ENCODE assay signal across 9 mouse cellular contexts in the genomic region with DNA sequence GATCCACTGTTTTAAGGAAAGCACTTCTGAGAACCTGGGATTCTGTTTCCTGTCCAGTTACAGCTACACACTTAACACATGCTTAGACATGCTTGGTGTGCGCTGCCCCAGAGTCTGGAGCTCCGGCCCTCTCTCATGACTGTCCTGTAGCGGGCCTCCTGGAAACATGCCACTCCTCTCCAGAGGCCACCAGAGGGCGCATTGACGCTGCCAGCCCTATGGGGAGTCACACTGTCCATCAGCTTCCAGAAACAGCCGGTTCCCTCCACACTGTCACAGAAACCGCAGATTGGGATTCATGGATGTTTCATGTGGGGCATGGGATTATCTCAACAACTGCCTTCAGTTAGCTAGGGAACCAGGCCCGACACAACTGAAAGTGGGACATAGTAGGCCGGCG. TPM values are rescaled to one million over a fixed set of nuclear protein-coding genes. Genes with fewer than 3 reads are reported as not detected.
DNase-seq lines count a peak whose midpoint lies in the region; ATAC-seq and TF ChIP-seq lines count a peak whose summit lies in the region.
"Had no signal": no experiment of that assay in that cellular context is flagged by ENCODE, and none has a peak within 500 bp of the region (broad histone marks: within the 10 kb centered on the region; RNA-seq: fewer than 3 reads in every experiment).

No protein-coding gene starts in this region.

- no peak overlapping the region for H3K4me3 ChIP-seq in MEL (ENCODE audit: control insufficient read depth in 1 of 2, insufficient read depth in 1 of 2, low read depth in 2 of 2, low read length in 2 of 2)
- H3K4me3 ChIP-seq in forebrain, postnatal 0 days (ENCODE audit: low read depth, low read length), result no peak overlapping the region
- no peak overlapping the region for H3K4me3 ChIP-seq in hindbrain, embryonic 11.5 days (ENCODE audit: low read depth, low read length)
- H3K4me3 ChIP-seq: heart, embryonic 13.5 days had no signal

- no peak overlapping the region for H3K27ac ChIP-seq in MEL (ENCODE audit: control insufficient read depth, low read depth, low read length)
- H3K27ac ChIP-seq in forebrain, postnatal 0 days (ENCODE audit: low read depth, low read length), result 0 out of 2 replicates have a peak overlapping the region, but pooled peaks have one; percentile 9
- H3K27ac ChIP-seq in hindbrain, embryonic 11.5 days (ENCODE audit: low read depth, low read length), result no peak overlapping the region
- H3K27ac ChIP-seq: heart, embryonic 13.5 days had no signal

- no peak overlapping the region for H3K9ac ChIP-seq in MEL (ENCODE audit: control insufficient read depth, low read depth, low read length, poor library complexity, severe bottlenecking)
- no peak overlapping the region for H3K9ac ChIP-seq in forebrain, postnatal 0 days
- no peak overlapping the region for H3K9ac ChIP-seq in hindbrain, embryonic 11.5 days (ENCODE audit: low read depth, low read length)
- H3K9ac ChIP-seq: heart, embryonic 13.5 days had no signal

- no peaks in the 10 kb centered on the region for H3K9me3 ChIP-seq in MEL (replicated peaks; ENCODE audit: insufficient read depth, low read length)
- H3K9me3 ChIP-seq in forebrain, postnatal 0 days (ENCODE audit: low read length), result no peaks in the 10 kb centered on the region
- H3K9me3 ChIP-seq in hindbrain, embryonic 11.5 days (ENCODE audit: control insufficient read depth, low read length), result no peaks in the 10 kb centered on the region
- H3K9me3 ChIP-seq: heart, embryonic 13.5 days had no signal

- no peaks in the 10 kb centered on the region for H3K36me3 ChIP-seq in MEL (ENCODE audit: control insufficient read depth in 1 of 2, insufficient read depth in 2 of 2, low read length in 2 of 2)
- H3K36me3 ChIP-seq in forebrain, postnatal 0 days (ENCODE audit: insufficient read depth), result peaks cover 67% of the 10 kb centered on the region
- 0 out of 2 replicates have a peak, but pooled peaks cover 2% of the 10 kb centered on the region for H3K36me3 ChIP-seq in hindbrain, embryonic 11.5 days (ENCODE audit: control insufficient read depth, insufficient read depth, low read length)

- peak; percentile 43 for TF ChIP-seq RAD21 in MEL (IDR thresholded peaks at IDR 0.05; ENCODE audit: low read depth, low read length)

- peak; percentile 57 for ATAC-seq in forebrain, postnatal 0 days
- ATAC-seq in hindbrain, embryonic 11.5 days (ENCODE audit: low FRiP score), result peak; percentile 41; the same call in 1 of the 2 replicates

- no peaks in the 10 kb centered on the region for H3K4me1 ChIP-seq in MEL (ENCODE audit: control insufficient read depth in 1 of 2, insufficient read depth in 2 of 2, low read length in 2 of 2)
- no peaks in the 10 kb centered on the region for H3K4me1 ChIP-seq in forebrain, postnatal 0 days (ENCODE audit: insufficient read depth)
- peaks cover 10% of the 10 kb centered on the region for H3K4me1 ChIP-seq in hindbrain, embryonic 11.5 days (replicated peaks; ENCODE audit: control insufficient read depth, insufficient read depth, low read length)

- DNase-seq in MEL (ENCODE audit: low read depth, low spot score), result peak; percentile 16
- DNase-seq in cerebellum, adult 11-12 months, result peak; percentile 75
- peak; percentile 88 for DNase-seq in forebrain, postnatal 0 days
- DNase-seq in hindbrain, embryonic 11.5 days (ENCODE audit: low spot score), result peak; percentile 91
- DNase-seq in layer of hippocampus, adult 9-11 months, result peak; percentile 65
- DNase-seq in lung, postnatal 10 days, result peak; percentile 93
- DNase-seq in retina, adult 2 months (ENCODE audit: low read depth, low spot score), result peak; percentile 53
- peak; percentile 67 to 72 for DNase-seq in thymus, postnatal 36 days

- no peaks in the 10 kb centered on the region for H3K79me2 ChIP-seq in MEL (ENCODE audit: control insufficient read depth, insufficient read depth, low read length, poor library complexity)

- WGBS in forebrain, postnatal 0 days, result 25% methylated on average over 10 of the region's 10 CpGs
- WGBS in hindbrain, embryonic 11.5 days, result 32% methylated on average over 10 of the region's 10 CpGs

- TF ChIP-seq EP300 in MEL (IDR thresholded peaks at IDR 0.05; ENCODE audit: low read depth in 1 of 2, low read length in 2 of 2), result no peak

- TF ChIP-seq POLR2A in MEL (IDR thresholded peaks at IDR 0.05; ENCODE audit: control insufficient read depth in 1 of 2, insufficient read depth in 1 of 2, low read depth in 1 of 2, low read length in 2 of 2, poor library complexity in 1 of 2), result no peak

- no peaks in the 10 kb centered on the region for H3K27me3 ChIP-seq in MEL (ENCODE audit: control insufficient read depth in 1 of 2, insufficient read depth in 2 of 2, low read length in 2 of 2)
- H3K27me3 ChIP-seq in forebrain, postnatal 0 days (ENCODE audit: insufficient read depth, low read length), result no peaks in the 10 kb centered on the region
- H3K27me3 ChIP-seq in hindbrain, embryonic 11.5 days (ENCODE audit: control insufficient read depth, insufficient read depth, low read length), result no peaks in the 10 kb centered on the region

- H3K4me2 ChIP-seq in forebrain, postnatal 0 days (ENCODE audit: low read depth), result no peak overlapping the region
- no peak overlapping the region for H3K4me2 ChIP-seq in hindbrain, embryonic 11.5 days (replicated peaks; ENCODE audit: low read depth, low read length)
- H3K4me2 ChIP-seq: heart, embryonic 13.5 days had no signal

- TF ChIP-seq CTCF in MEL (IDR thresholded peaks at IDR 0.05 in 2 of 3, conservative IDR thresholded peaks at IDR 0.05 in 1 of 3; ENCODE audit: control insufficient read depth in 1 of 3, insufficient read depth in 1 of 3, low read depth in 2 of 3, low read length in 3 of 3, poor library complexity in 1 of 3, severe bottlenecking in 1 of 3), result peak in 2 of 3 experiments; percentile 52 to 57; a peak in 4 of 6 replicates
- peak; percentile 88 for TF ChIP-seq CTCF in forebrain, postnatal 0 days (IDR thresholded peaks at IDR 0.05; ENCODE audit: low read depth)

TF ChIP-seq in MEL, 35 proteins besides CTCF, POLR2A, EP300 and RAD21:
- TF ChIP-seq ZMIZ1 (IDR thresholded peaks at IDR 0.05; ENCODE audit: low read depth, low read length), result no peak
- TF ChIP-seq POLR2AphosphoS5 (IDR thresholded peaks at IDR 0.05; ENCODE audit: borderline replicate concordance, low read depth, low read length), result no peak
- no peak for TF ChIP-seq NRF1 (IDR thresholded peaks at IDR 0.05; ENCODE audit: insufficient read depth, low read depth, low read length, poor library complexity, severe bottlenecking)
- TF ChIP-seq SIN3A (IDR thresholded peaks at IDR 0.05; ENCODE audit: low read length), result no peak
- peak; percentile 60 for TF ChIP-seq SMC3 (IDR thresholded peaks at IDR 0.05; ENCODE audit: low read depth, low read length)
- no peak for TF ChIP-seq MEF2A (IDR thresholded peaks at IDR 0.05; ENCODE audit: extremely low read depth, insufficient replicate concordance, low read depth, low read length, poor library complexity, severe bottlenecking)
- TF ChIP-seq GABPA (IDR thresholded peaks at IDR 0.05; ENCODE audit: low read depth, low read length), result no peak
- no peak for TF ChIP-seq MAZ (IDR thresholded peaks at IDR 0.05; ENCODE audit: low read depth, low read length)
- no peak for TF ChIP-seq CHD1 (IDR thresholded peaks at IDR 0.05; ENCODE audit: low read depth, low read length)

RNA-seq across cellular contexts. Expression of a gene that starts 57.0 kb away (rescaled TPM):
- 21.8 and 22.8 TPM in 2 replicates for total RNA-seq in MEL (2012; rRNA removed)
- 100 to 1,000 TPM in 1 of 2 experiments, 10 to 100 TPM in 1; 88.5 to 111 TPM for polyA plus RNA-seq in MEL (2012; ENCODE audit: insufficient read depth in 1 of 2, insufficient read length in 2 of 2, low read depth in 1 of 2, low replicate concordance in 2 of 2, missing spikeins in 1 of 2)
- total RNA-seq in forebrain, postnatal 0 days (2014; rRNA removed), result 8.3 and 11.2 TPM in 2 replicates
- 80.6 and 93.0 TPM in 2 replicates for polyA plus RNA-seq in forebrain, postnatal 0 days (2015; fragmentation: Nextera tagmentation; extraction: Ambion mirVana)
- polyA plus RNA-seq in hindbrain, embryonic 11.5 days (2014; fragmentation: Nextera tagmentation; extraction: Ambion mirVana), result 120 and 127 TPM in 2 replicates

Comparison
In these comparisons a context has a peak if more than half of its experiments do, and no peak if none do; other contexts are left out.
1. DNase-seq: peak in every context shown above with its lines; median percentile 93 in lung, postnatal 10 days; 91 in hindbrain, embryonic 11.5 days; 88 in forebrain, postnatal 0 days; 75 in cerebellum, adult 11-12 months; 70 in thymus, postnatal 36 days; 65 in layer of hippocampus, adult 9-11 months; 53 in retina, adult 2 months; 16 in MEL.